Mouse (Mus musculus): ENCODE results near the gene 4933405L10Rik.

Gene 4933405L10Rik

GRCm38 (mm10) chr8:105700966-105701824 is 6.3 kb upstream of the 4933405L10Rik start, which contains the start of the genes Acd and Pard6a:
Gene Acd (minus strand): TSS chr8:105701102.
Gene Pard6a (plus strand): TSS chr8:105701148.
- peak; percentile 95 for DNase-seq

- DNase-seq = peak; percentile 50
These were observed 5.5 kb upstream of the 4933405L10Rik start for GRCm38 (mm10) chr8:105702001-105702401.

DNA sequence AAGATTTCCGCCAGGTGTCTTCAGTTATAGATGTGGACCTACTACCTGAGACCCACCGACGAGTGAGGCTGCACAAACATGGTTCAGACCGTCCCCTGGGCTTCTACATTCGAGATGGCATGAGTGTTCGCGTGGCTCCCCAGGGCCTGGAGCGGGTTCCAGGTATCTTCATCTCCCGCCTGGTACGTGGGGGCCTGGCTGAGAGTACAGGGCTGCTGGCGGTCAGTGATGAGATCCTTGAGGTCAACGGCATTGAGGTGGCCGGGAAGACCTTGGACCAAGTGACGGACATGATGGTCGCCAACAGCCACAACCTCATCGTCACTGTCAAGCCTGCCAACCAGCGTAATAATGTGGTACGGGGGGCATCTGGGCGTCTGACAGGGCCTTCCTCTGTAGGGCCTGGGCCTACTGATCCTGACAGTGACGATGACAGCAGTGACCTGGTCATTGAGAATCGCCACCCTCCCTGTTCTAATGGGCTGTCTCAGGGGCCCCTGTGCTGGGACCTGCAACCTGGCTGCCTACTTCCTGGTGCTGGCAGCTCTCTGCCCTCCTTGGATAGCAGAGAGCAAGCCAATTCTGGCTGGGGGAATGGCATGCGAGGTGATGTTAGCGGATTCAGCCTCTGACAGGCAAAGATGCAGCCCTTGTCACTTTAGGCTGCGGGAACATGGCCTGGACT is 4.6 kb upstream of the 4933405L10Rik start:
- peak; percentile 47 for DNase-seq

- DNase-seq = peak; percentile 57
These were observed 3.2 kb upstream of the 4933405L10Rik start for GRCm38 (mm10) chr8:105704146-105704812.

- DNase-seq = peak; percentile 83
These were observed 2.5 kb upstream of the 4933405L10Rik start for GRCm38 (mm10) chr8:105704955-105705354.

- no peak for DNase-seq
These were observed 1.0 kb upstream of the 4933405L10Rik start for GRCm38 (mm10) chr8:105706426-105706825.

GRCm38 (mm10) chr8:105708675-105709074 is 1.2 kb downstream of the 4933405L10Rik start:
- no peak for DNase-seq

GRCm38 (mm10) chr8:105709317-105709716 is 1.9 kb downstream of the 4933405L10Rik start:
- DNase-seq = no peak

DNA sequence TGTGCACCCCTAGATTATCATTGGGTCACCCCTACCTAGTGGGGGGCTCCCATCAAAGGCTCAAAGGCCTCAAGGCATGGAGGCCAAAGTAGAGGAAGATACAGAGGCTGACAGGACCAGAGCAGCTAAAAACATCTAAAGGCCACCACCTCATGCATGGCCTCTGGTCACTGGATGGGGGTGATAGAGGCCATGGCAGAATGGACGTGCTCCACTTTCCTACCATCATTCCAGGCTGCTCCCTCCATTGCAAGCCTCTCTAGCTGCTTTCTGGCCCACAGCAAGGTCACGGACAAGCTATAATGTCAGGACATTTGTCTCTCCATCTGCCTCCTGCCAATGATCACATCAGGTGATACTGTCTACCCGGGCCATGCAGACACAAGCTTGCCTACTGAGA is 4.8 kb downstream of the 4933405L10Rik start:
- no peak for DNase-seq

- DNase-seq = peak; percentile 84
These were observed 6.7 kb downstream of the 4933405L10Rik start for GRCm38 (mm10) chr8:105714139-105714538.

- DNase-seq = no peak
These were observed 7.6 kb downstream of the 4933405L10Rik start for GRCm38 (mm10) chr8:105715042-105715441.

DNA sequence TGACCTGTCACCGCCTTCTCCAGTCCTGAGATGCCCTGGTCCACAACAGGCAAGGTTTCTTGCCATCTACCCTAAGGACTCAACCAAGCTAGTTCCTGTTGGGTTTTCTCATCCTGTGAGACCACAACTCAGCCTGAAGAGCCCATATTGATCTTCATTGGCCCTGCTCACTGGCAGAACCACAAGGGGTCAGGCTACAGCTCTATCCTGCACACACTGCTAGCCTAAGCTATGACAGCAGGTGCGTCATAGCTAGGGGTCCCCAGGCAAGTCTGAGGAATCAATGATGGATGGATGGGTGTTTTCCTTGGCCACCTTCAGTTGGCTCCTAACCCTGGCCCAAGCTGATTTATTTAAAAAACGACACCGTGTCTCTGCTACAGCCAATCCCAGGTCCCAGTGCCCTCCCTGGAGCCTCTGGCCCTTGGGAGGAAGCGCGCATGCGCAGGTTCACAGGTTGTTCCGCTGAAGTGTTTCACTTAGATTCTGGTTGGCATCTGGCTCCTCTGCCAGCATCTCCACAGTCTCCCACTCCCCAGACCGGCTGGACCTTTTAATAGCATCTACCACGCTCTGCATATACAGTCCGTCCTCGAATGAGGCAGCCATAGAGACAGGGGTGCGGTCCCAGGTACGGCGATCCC is 9.0 kb downstream of the 4933405L10Rik start:
- no peak for DNase-seq

GRCm38 (mm10) chr8:105719637-105720036 is 12.2 kb downstream of the 4933405L10Rik start:
- DNase-seq = no peak

GRCm38 (mm10) chr8:105722861-105723260 is 15.4 kb downstream of the 4933405L10Rik start:
- DNase-seq = no peak

DNA sequence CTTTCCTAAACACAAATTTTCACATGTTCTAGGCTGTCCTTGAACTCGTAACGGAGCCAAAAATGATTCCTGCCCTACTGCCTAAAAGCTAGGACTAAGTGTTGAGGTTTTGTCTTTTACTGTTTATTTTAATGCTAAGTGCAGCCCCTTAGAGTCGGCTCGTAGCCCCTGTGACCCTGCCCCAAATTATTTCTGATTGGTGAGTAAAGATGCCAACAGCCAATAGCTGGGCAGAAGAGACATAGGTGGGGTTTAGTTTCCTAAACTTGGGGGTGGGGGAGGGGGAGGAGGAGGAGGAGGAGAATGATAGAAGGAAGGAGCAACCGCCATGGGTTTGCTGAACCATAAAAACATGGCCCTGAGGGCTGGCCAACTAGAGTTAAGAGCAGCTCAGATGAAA is 18.3 kb downstream of the 4933405L10Rik start:
- DNase-seq = no peak

DNA sequence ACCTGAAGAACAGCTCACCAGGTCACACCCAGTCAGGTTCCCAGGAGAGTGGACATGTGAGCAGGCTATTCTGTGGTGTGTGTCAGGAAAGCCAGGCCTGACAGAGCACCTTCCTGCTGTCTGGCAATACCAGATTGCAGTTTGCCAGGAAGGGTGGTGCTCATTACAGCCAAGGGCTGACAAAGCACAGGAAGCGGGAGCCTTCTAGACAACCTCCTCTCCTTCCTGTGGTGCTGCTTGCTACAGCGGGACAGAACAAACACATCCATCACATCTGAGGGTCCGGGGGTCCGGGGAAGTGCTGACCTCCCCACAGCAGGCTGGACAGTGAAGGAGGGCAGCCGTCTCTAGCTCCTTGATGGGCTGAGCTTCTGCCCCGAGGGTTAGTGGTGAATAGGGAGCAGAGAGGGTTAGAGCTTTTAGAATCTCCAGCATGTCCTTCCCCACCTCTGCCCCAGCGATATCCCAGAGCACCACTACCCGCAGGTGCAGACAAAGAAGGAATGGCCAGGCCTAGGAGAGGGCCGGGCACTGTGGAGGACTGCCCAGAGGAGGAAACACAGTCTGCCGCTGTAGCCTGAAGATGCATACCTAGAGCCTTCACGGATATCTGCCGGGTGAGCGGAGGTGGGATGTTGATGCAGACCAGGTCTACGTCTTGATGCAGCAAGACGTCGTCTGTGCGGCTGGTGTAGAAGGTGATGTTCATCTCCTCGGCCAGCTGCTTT is 20.1 kb downstream of the 4933405L10Rik start:
- DNase-seq = no peak

DNA sequence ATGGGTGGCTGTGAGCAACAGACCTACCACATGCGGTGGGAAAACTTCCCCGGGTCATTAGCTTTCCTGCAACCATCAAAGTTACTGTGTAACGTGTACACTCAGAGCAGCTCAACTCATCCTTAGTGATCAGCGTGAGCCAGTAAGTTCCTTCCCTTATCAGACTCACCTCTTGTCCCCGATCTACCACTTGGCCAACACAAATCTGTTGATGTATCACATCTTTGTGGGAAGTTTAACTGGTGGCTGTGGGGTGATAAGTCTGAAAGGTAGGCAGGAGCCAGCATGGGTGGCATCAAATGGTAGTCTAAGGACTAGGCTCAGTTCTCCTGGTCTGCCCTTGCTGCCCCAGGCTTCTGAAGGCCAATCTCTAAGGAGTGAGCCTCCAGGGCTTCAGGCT is 24.7 kb downstream of the 4933405L10Rik start:
- DNase-seq = no peak

- DNase-seq = no peak
These were observed 31.8 kb downstream of the 4933405L10Rik start for GRCm38 (mm10) chr8:105739216-105739615.

- no peak for DNase-seq
These were observed 35.8 kb downstream of the 4933405L10Rik start for GRCm38 (mm10) chr8:105743301-105743700.

- DNase-seq = peak; percentile 37
These were observed 43.2 kb downstream of the 4933405L10Rik start for GRCm38 (mm10) chr8:105750606-105751005.

DNA sequence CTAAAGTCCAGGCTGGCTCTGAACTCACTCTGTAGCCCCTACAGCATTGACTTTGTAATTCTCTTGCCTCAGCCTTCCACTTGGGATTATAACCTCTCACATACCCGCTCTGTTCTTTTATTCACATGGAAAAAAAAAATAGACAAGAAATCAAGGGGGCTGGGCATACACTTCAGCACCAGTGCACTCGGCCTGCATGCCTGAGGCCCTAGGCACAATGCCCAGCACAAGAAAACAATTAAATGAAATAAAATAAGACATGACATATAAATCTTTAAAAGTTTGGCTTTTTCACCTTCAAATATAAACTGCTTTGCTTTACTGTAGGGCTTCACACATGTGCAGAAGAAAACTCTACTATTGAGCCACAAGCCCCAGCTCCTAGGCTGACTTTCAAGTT is 46.5 kb downstream of the 4933405L10Rik start:
- no peak for DNase-seq

DNA sequence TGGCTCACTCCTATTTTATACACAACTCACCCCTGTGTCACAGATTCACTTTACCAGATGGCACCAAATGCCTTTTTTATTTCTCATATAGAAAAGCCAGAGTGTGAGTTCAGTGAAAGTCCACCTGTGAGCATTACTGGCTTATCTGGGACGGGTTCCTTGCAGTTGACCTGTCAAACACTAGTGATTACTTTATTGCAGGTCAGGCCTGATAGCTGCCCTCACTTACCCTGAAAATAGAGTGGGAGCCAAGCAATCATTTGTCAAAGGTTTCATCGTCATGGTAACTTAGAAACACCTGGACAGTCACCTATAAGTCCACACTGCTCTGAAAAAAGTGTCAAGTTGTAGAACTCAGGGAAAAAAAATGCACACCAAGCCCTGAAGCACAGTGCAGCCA is 47.2 kb downstream of the 4933405L10Rik start:
- no peak for DNase-seq

Measured in cerebellum, adult 11 months (tissue).